ENCODE assay signal across 31 mouse cellular contexts in the genomic region with DNA sequence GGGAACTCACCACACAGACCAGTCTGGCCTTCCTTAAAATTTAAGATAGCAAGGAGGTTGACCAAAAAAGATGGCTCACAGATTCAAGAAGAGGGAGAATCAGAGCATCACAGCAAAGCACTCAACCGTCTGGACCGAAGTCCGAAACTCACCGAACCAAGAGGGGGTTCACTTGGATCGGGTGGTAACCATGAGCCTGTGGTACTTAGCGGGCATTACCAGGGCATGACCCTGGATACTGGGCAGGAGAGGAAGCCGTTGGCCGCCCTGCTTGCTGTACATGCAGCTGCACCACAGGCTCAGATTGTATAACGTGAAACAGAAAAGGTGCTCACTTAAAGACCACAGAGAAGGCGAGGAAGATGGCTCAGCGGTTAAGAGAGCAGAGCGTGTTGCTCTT. TPM values are rescaled to one million over a fixed set of nuclear protein-coding genes. Genes with fewer than 3 reads are reported as not detected.
DNase-seq lines count a peak whose midpoint lies in the region; ATAC-seq and TF ChIP-seq lines count a peak whose summit lies in the region.
"Had no signal": no experiment of that assay in that cellular context is flagged by ENCODE, and none has a peak within 500 bp of the region (broad histone marks: within the 10 kb centered on the region; RNA-seq: fewer than 3 reads in every experiment).

No protein-coding gene starts in this region.

- intact Hi-C loops in gastrocnemius, postnatal 14 days (cut with DNase I; ENCODE audit: low total_unique reads): loop anchor here (5.0 kb wide), 1 partner anchor 90 kb away; no protein-coding TSS in a partner anchor

- no peak for ATAC-seq in kidney, embryonic 15.5 days (replicated peaks; ENCODE audit: low FRiP score)
- ATAC-seq: forebrain, embryonic 13.5 days; forebrain, embryonic 16.5 days had no signal

- no peak overlapping the region for H3K4me3 ChIP-seq in kidney, embryonic 15.5 days (replicated peaks)
- no peak overlapping the region for H3K4me3 ChIP-seq in CH12.LX (replicated peaks in 1 of 3; ENCODE audit: low read depth in 2 of 3, low read length in 2 of 3, poor library complexity in 1 of 3)
- H3K4me3 ChIP-seq: embryonic facial prominence, embryonic 13.5 days; forebrain, embryonic 10.5 days; forebrain, embryonic 13.5 days; heart, adult 2 months; heart, embryonic 10.5 days; hindbrain, embryonic 12.5 days; hindbrain, embryonic 15.5 days had no signal

- 82% methylated on average over 12 of the region's 12 CpGs for WGBS in kidney, embryonic 15.5 days

- no peak for TF ChIP-seq EP300 in CH12.LX (IDR thresholded peaks at IDR 0.05; ENCODE audit: low read length)

- DNase-seq in gastrocnemius, postnatal 14 days: peak; percentile 2
- no peak for DNase-seq in gastrocnemius, postnatal 25 days
- peak; percentile 36 for DNase-seq in kidney, adult 18-20 months
- DNase-seq in kidney, postnatal 10 days: no peak
- DNase-seq in kidney, adult 8-10 months: no peak
- DNase-seq in CH12.LX (ENCODE audit: extremely low read depth): no peak
- DNase-seq in urinary bladder, postnatal 4 days (ENCODE audit: low spot score in 2 of 2): no peak
- DNase-seq: adrenal gland, adult 2 months; adrenal gland, postnatal 14 days; B cell, adult 2 months; cerebellum, adult 11 months; cerebellum, adult 2 months; cerebellum, adult 9-11 months; gastrocnemius, postnatal 10 days had no signal

- no peaks in the 10 kb centered on the region for H3K9me3 ChIP-seq in kidney, embryonic 15.5 days (replicated peaks)
- no peaks in the 10 kb centered on the region for H3K9me3 ChIP-seq in CH12.LX (replicated peaks; ENCODE audit: low read length)
- H3K9me3 ChIP-seq: embryonic facial prominence, embryonic 13.5 days; forebrain, embryonic 10.5 days; forebrain, embryonic 13.5 days; heart, embryonic 10.5 days; hindbrain, embryonic 12.5 days; hindbrain, embryonic 15.5 days had no signal

- no peak for TF ChIP-seq CTCF in CH12.LX (conservative IDR thresholded peaks at IDR 0.05 in 1 of 2, IDR thresholded peaks at IDR 0.05 in 1 of 2; ENCODE audit: low read depth in 2 of 2, low read length in 2 of 2)

- peaks cover 50% of the 10 kb centered on the region for H3K4me1 ChIP-seq in kidney, embryonic 15.5 days
- peaks cover 8 to 29% of the 10 kb centered on the region in 2 experiments; a peak in 3 of 4 replicates for H3K4me1 ChIP-seq in CH12.LX (ENCODE audit: control insufficient read depth in 1 of 2, insufficient read depth in 2 of 2)
- H3K4me1 ChIP-seq: hindbrain, embryonic 12.5 days; hindbrain, embryonic 15.5 days had no signal

- peak overlapping the region; percentile 5; the same call in 1 of the 2 replicates for H3K27ac ChIP-seq in kidney, embryonic 15.5 days
- no peak overlapping the region for H3K27ac ChIP-seq in CH12.LX (ENCODE audit: insufficient read depth, low read depth)
- H3K27ac ChIP-seq: embryonic facial prominence, embryonic 13.5 days; forebrain, embryonic 10.5 days; forebrain, embryonic 13.5 days; heart, adult 2 months; hindbrain, embryonic 12.5 days; hindbrain, embryonic 15.5 days had no signal

- no peak overlapping the region for H3K4me2 ChIP-seq in kidney, embryonic 15.5 days
- no peak overlapping the region for H3K4me2 ChIP-seq in CH12.LX (ENCODE audit: insufficient read depth, low read depth, poor library complexity, severe bottlenecking)
- H3K4me2 ChIP-seq: embryonic facial prominence, embryonic 13.5 days; forebrain, embryonic 13.5 days; hindbrain, embryonic 12.5 days; hindbrain, embryonic 15.5 days had no signal

- in situ Hi-C loops in CH12.LX (cut with MboI; ENCODE audit: low pct_ligation_motif_present, low pct_unique_long_range_greater_than_20kb, low sequenced_read_pairs): loop anchor here (5.0 to 10.0 kb wide), 2 partner anchors 90 to 218 kb away; no protein-coding TSS in a partner anchor

- H3K36me3 ChIP-seq in kidney, embryonic 15.5 days: peaks cover 41% of the 10 kb centered on the region
- peaks cover 42 to 55% of the 10 kb centered on the region in 2 experiments for H3K36me3 ChIP-seq in CH12.LX (replicated peaks in 1 of 2; ENCODE audit: control insufficient read depth in 1 of 2, insufficient read depth in 1 of 2, low read length in 1 of 2)

- H3K9ac ChIP-seq in kidney, embryonic 15.5 days: no peak overlapping the region
- no peak overlapping the region for H3K9ac ChIP-seq in CH12.LX (ENCODE audit: insufficient read depth, low read depth)
- H3K9ac ChIP-seq: embryonic facial prominence, embryonic 13.5 days; forebrain, embryonic 13.5 days; hindbrain, embryonic 12.5 days; hindbrain, embryonic 15.5 days had no signal

- H3K27me3 ChIP-seq in kidney, embryonic 15.5 days: no peaks in the 10 kb centered on the region
- H3K27me3 ChIP-seq in CH12.LX (replicated peaks): no peaks in the 10 kb centered on the region
- H3K27me3 ChIP-seq: embryonic facial prominence, embryonic 13.5 days; forebrain, embryonic 13.5 days; hindbrain, embryonic 12.5 days; hindbrain, embryonic 15.5 days had no signal

- dilution Hi-C loops in CH12.LX (cut with MboI; ENCODE audit: extremely low pct_ligation_motif_present, extremely low pct_unique_long_range_greater_than_20kb, low sequenced_read_pairs): no loop called here

- TF ChIP-seq RAD21 in CH12.LX (IDR thresholded peaks at IDR 0.05; ENCODE audit: low read depth, low read length): no peak

- no peaks in the 10 kb centered on the region for H3K79me2 ChIP-seq in CH12.LX (replicated peaks; ENCODE audit: control insufficient read depth, extremely low read depth, insufficient read depth, poor library complexity, severe bottlenecking)

- TF ChIP-seq POLR2A in CH12.LX (IDR thresholded peaks at IDR 0.05; ENCODE audit: low read depth, low read length): peak; percentile 5; the same call in 1 of the 2 replicates

TF ChIP-seq in CH12.LX, 34 proteins besides CTCF, POLR2A, EP300 and RAD21:
- TF ChIP-seq IRF4 (IDR thresholded peaks at IDR 0.05; ENCODE audit: low read depth, low read length): no peak
- TF ChIP-seq MAX (IDR thresholded peaks at IDR 0.05; ENCODE audit: low read length): no peak
- TF ChIP-seq POLR2AphosphoS2 (IDR thresholded peaks at IDR 0.05; ENCODE audit: low read depth, low read length): 0 out of 2 replicates have a peak, but pooled peaks have one; percentile 26

RNA-seq across cellular contexts. Expression of a gene that starts 3.8 kb away (rescaled TPM):
- total RNA-seq in gastrocnemius, postnatal 14 days (2021): not detected
- total RNA-seq in gastrocnemius, postnatal 25 days (2021): not detected
- polyA plus RNA-seq in kidney, embryonic 15.5 days (2015; fragmentation: Nextera tagmentation; extraction: Ambion mirVana): 0.23 TPM in 1 of 2 replicates, not detected in the other
- total RNA-seq in CH12.LX (2012; rRNA removed) (not detected in 2 replicates), CH12.LX (2014; rRNA removed) (not detected in 2 replicates)
- 0.21 and 0.29 TPM in 2 replicates for polyA plus RNA-seq in CH12.LX (2012; ENCODE audit: insufficient read length, low read depth)
- total RNA-seq: adrenal gland, adult 2 months; adrenal gland, postnatal 14 days; adrenal gland, postnatal 4 days; common myeloid progenitor, adult 5-6 weeks; gastrocnemius, adult 18-20 months; gastrocnemius, postnatal 10 days; heart, adult 2 months; heart, postnatal 25 days; hematopoietic stem cell, adult 5-6 weeks; MEL had no signal
- polyA plus RNA-seq: adrenal gland, adult 2 months; cerebellum, adult 2 months; embryonic facial prominence, embryonic 13.5 days; forebrain, embryonic 10.5 days; forebrain, embryonic 16.5 days; heart, adult 2 months; heart, embryonic 10.5 days; heart, embryonic 14.5 days; heart, postnatal 0 days; hindbrain, embryonic 12.5 days; hindbrain, embryonic 15.5 days had no signal

RNA-seq across cellular contexts. Expression of a gene that starts 14.9 kb away (rescaled TPM):
- 10 to 100 TPM; 89.2 to 91.4 TPM for total RNA-seq in gastrocnemius, postnatal 14 days (2021)
- 10 to 100 TPM; 86.2 to 91.5 TPM for total RNA-seq in gastrocnemius, postnatal 25 days (2021)
- 262 and 280 TPM in 2 replicates for polyA plus RNA-seq in kidney, embryonic 15.5 days (2015; fragmentation: Nextera tagmentation; extraction: Ambion mirVana)
- total RNA-seq in CH12.LX (2012; rRNA removed) (291 and 337 TPM in 2 replicates), CH12.LX (2014; rRNA removed) (163 and 166 TPM in 2 replicates)
- 345 and 354 TPM in 2 replicates for polyA plus RNA-seq in CH12.LX (2012; ENCODE audit: insufficient read length, low read depth)

RNA-seq across cellular contexts. Expression of a gene that starts 32.0 kb away (rescaled TPM):
- 10 to 100 TPM; 40.3 to 42.0 TPM for total RNA-seq in gastrocnemius, postnatal 14 days (2021)
- 10 to 100 TPM; 42.7 to 46.9 TPM for total RNA-seq in gastrocnemius, postnatal 25 days (2021)
- 58.2 and 64.7 TPM in 2 replicates for polyA plus RNA-seq in kidney, embryonic 15.5 days (2015; fragmentation: Nextera tagmentation; extraction: Ambion mirVana)
- 47.7 and 48.6 TPM in 2 replicates for total RNA-seq in CH12.LX (2012; rRNA removed)
- 26.5 and 30.9 TPM in 2 replicates for total RNA-seq in CH12.LX (2014; rRNA removed)
- polyA plus RNA-seq in CH12.LX (2012; ENCODE audit: insufficient read length, low read depth): 64.2 and 78.8 TPM in 2 replicates

RNA-seq across cellular contexts. Expression of a gene that starts 33.1 kb away (rescaled TPM):
- under 1 TPM in 1 of 2 experiments, not detected in 1; 0.11 TPM for total RNA-seq in gastrocnemius, postnatal 14 days (2021)
- under 1 TPM; 0.23 to 0.24 TPM for total RNA-seq in gastrocnemius, postnatal 25 days (2021)
- polyA plus RNA-seq in kidney, embryonic 15.5 days (2015; fragmentation: Nextera tagmentation; extraction: Ambion mirVana): 0.06 and 0.13 TPM in 2 replicates
- total RNA-seq in CH12.LX (2012; rRNA removed) (not detected in 2 replicates), CH12.LX (2014; rRNA removed) (not detected in 2 replicates)
- 0.08 and 0.10 TPM in 2 replicates for polyA plus RNA-seq in CH12.LX (2012; ENCODE audit: insufficient read length, low read depth)
- total RNA-seq: adrenal gland, adult 2 months; adrenal gland, postnatal 4 days; gastrocnemius, postnatal 10 days; heart, adult 2 months; heart, postnatal 25 days; hematopoietic stem cell, adult 5-6 weeks had no signal
- polyA plus RNA-seq: adrenal gland, adult 2 months; forebrain, embryonic 10.5 days; forebrain, embryonic 13.5 days; forebrain, embryonic 16.5 days; heart, embryonic 10.5 days; heart, embryonic 14.5 days; heart, postnatal 0 days; hindbrain, embryonic 12.5 days; hindbrain, embryonic 15.5 days had no signal

RNA-seq across cellular contexts. Expression of a gene that starts 43.2 kb away (rescaled TPM):
- 100 to 1,000 TPM in 1 of 2 experiments, 10 to 100 TPM in 1; 91.8 to 106 TPM for total RNA-seq in gastrocnemius, postnatal 14 days (2021)
- 10 to 100 TPM; 75.4 to 89.1 TPM for total RNA-seq in gastrocnemius, postnatal 25 days (2021)
- 21.7 and 26.9 TPM in 2 replicates for polyA plus RNA-seq in kidney, embryonic 15.5 days (2015; fragmentation: Nextera tagmentation; extraction: Ambion mirVana)
- total RNA-seq in CH12.LX (2012; rRNA removed) (2.5 and 3.9 TPM in 2 replicates), CH12.LX (2014; rRNA removed) (0.81 and 1.1 TPM in 2 replicates)
- 3.8 and 4.3 TPM in 2 replicates for polyA plus RNA-seq in CH12.LX (2012; ENCODE audit: insufficient read length, low read depth)

Comparison
In these comparisons a context has a peak if more than half of its experiments do, and no peak if none do; other contexts are left out.
1. DNase-seq: peak in gastrocnemius, postnatal 14 days (single experiment) and kidney, adult 18-20 months (single experiment); none in gastrocnemius, postnatal 25 days (single experiment), kidney, postnatal 10 days (single experiment), kidney, adult 8-10 months (0 of 2), CH12.LX (single experiment) and urinary bladder, postnatal 4 days (0 of 2).